Mouse (Mus musculus) left cerebral cortex, postnatal 36 days (tissue): ENCODE measurements around the gene Zeb2. TPM values are rescaled to one million over a fixed set of nuclear protein-coding genes. Genes with fewer than 3 reads are reported as not detected.

Experiments
- DNase-seq, 2 experiments: peaks; one replicate each; pipeline ENCODE4 v3.0.0; 2021 to 2022; ENCODE audit warnings: low spot score in 2 of 2, mixed read lengths in 1 of 2
- intact Hi-C: fragments of 180-260 bp; cut with DNase I; formaldehyde crosslinking; loops from one replicate; pipeline ENCODE4 v1.15.1; 2025
- total RNA-seq, 2 experiments: library from RNA; stranded (reverse); gene quantifications; 2 replicates each; pipeline ENCODE4 v1.2.3; 2021

Gene Zeb2
- 100 to 1,000 TPM; 166 to 196 TPM for total RNA-seq

DNA sequence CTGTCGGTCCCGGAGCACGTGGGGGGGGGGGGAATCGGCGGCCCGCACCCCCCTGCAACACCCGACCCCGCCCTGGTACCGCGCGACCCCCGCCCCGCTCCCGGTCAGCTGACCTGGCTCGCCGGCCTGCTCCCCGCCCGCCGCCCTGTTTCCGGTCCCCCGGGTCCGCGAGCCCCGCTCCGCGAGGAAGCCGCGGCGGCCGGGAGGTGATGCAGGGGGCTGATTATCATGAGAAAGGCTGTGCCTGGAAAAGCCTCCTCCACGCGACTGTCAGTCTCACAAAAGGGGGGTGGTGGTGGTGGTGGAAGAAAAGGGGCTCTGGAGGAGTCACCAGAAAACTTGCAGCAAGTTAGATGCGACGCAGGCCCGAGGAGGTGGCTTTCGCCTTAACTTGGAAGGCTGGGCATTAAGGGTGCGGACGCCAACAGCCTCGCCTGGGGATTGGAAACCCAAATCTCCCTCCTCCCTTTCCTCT lies at the start of gene Zeb2:
Gene Zeb2 (minus strand): TSS at position 309 of the 475 bp plus-strand sequence.
- DNase-seq: peak; percentile 75 to 78
- intact Hi-C loops: loop anchor here (5.0 kb wide), 3 partner anchors 65 to 1325 kb away; no protein-coding TSS in a partner anchor

DNA sequence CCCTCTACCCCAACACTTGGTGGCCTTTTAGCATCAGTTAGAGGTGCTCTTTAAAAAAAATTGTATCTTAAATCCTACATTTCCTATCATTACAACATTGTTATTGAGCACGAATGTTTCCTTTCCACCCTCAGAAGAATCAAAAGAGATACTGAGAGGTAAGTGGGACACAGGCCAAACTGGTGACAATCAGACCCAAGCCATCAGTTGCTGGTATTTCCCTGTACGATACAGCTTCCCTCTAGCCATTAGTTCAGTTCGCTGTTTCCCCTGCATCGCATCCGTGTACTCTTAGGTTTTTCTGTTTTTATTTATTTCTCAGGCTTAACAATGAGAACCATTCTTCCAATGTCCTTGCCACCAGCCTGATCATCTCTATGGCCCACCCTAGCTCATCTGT lies 41.6 kb upstream of the Zeb2 start:
- intact Hi-C loops: no loop called here
- no peak for DNase-seq

DNA sequence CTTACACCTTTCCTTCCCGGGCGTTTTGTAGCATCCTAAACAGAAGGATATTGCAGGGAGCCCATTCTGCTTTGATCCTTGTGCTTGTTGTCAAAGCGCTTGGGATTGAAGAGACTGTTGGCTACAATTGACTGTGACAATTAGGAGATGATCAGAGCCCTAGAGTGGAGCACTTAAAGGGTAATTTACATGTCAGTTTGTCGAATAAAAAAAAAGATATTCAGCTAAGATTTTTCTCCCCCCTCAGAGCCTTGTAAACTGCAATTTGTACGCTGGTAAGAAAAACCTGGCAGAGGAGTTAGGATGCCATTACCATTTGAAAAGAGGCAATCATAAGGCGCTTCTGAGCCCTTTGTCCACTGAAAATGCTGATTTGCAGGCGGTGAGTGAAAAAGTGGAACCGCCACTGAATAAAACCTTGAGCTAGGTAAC lies 41.2 kb upstream of the Zeb2 start:
- intact Hi-C loops: no loop called here
- no peak for DNase-seq

DNA sequence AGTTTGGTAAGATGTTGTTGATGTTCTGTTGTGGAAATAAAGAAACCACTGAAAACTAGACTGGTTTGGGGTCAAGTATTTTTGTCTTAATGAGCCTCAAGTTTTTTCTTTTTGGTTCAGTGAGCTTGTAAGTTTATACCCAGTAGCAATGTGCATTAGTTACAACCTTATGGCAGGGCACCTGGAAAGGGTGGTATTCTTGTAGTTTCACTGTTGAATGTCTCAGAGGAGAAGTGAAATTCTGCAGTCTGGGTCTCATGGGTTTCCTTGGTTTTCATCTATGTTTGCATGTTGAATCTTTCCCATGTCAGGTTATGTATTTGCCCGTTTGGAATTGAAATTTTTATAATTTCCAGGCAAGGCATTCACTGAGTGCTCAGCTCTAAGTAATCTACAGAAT lies 36.1 kb upstream of the Zeb2 start:
- DNase-seq: no peak
- intact Hi-C loops: no loop called here

DNA sequence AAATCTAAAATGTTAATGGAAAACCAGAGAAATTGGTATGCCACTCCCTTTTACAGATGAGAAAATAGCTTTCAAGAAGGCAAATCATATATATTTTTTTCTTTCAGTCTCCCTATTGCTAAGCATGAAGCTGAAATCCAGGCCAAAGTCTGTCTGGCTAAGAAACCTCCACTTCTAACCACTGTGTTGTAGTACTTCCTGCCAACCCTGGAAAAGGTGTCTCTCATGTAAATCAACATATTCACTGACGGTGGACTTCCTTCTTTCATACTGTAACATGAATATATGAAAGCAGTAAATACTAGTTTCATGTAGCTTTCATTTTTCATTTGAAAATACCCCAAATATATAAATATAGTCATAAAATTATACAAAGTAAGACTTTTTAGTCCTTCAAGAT lies 26.0 kb upstream of the Zeb2 start:
- DNase-seq: no peak
- intact Hi-C loops: no loop called here

DNA sequence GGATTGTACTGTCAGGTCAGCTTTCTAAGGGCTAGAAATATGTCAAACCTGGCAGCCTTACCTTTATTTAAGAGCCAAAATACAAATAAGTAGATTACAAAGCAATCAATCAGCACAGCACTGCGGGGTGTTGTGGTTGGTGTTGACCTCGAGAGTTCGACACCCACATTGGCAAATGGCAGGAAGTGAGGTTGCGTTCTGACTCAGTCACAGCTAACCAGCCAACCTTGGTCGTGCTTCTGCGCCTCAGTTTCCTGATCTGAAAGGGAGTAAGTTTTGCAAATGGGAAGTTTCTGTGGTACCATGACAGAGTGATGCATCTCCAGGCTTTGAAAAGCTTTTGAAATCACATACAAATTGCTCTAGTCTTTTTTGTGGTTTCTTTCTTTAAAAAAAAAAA lies 21.7 kb upstream of the Zeb2 start:
- intact Hi-C loops: no loop called here
- DNase-seq: no peak

DNA sequence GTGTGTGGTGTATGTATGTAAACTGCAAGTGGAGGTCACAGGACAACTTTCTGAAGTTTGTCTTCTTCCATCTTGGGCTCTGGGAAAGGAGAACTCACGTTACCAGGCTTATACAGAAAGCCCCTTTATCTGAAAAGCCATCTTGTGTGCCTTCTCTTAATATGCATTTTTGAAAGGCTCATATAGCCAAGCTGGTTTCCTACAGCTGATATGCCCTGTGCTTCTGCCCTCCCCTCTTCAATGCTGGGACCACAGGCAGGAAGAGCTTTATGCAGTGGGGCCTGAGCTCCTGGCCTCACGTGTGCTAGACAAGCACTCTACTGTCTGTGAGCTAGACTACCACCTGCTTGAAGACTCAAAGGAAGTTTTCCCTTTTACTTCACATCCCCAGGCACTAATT lies 19.6 kb upstream of the Zeb2 start:
- intact Hi-C loops: no loop called here
- DNase-seq: no peak

DNA sequence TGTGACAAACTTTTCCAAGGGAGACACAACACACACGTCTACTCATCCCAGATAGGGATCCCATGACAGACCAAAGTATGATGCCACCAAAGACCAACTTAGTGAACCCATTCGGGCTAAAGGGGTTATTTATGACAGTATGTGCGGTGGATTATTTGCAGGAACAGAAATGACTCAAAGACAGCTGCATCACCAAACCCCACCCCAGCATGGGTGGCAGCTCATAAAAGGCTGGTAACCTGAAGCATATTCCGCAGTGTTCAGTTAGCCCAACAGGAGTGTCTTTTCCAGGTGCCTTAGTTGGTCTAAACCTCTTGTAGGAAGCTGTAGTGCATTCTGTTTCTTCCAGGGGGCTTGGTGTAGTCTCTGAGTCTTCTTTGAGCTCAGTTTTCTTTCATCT lies 16.0 kb upstream of the Zeb2 start:
- intact Hi-C loops: no loop called here
- no peak for DNase-seq

DNA sequence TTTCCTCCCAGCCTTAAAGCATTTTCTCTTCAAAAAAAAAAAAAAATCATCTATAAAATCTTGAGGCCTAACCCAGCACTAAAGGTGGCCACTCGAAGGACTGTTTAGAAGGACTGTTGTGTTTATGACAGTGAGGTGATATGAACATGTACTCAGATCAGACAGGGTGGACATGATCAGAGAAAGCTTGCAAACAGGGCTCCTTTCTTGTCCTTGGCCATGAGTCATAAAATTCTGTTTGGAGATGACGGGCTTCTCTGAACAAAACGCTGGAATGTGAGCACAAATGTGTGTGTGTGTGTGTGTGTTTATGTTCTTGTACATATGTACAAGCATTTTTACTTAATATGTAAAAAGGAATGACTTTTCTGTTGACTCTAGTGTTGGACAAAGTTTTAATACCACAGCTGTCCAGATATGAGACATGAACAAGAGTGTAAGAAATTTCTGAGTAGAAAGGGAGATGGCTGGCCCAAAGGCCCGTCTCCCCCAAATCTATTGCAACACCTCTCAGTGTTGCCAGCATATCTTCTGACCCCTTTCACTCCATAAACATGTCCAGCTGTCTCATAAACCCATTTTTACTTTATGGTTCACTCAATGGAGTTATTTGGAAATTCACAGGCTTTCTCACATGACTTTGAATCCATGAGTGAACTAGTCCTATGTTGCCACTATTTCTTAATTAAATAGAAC lies 13.4 kb upstream of the Zeb2 start:
- intact Hi-C loops: no loop called here
- DNase-seq: no peak

DNA sequence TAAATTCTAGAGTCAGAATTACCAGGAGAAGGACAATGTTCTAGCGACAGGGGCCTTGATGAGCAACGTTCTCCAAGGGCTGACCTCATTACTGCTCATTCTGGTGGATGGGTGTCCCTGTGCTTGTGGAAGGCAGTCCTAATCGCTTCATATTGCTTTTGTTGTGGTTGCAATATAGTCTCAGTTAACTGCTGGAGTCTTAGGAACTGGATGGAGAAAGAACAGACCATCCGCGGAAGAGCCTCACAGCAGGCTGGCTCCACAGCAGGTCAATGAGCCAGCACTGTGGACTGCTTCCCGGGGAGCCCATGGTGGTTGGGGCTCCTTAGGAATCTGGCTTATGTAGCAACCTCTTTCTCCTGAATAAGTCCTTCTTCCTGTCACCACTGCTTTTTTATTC lies 12.4 kb upstream of the Zeb2 start:
- intact Hi-C loops: no loop called here
- DNase-seq: no peak

DNA sequence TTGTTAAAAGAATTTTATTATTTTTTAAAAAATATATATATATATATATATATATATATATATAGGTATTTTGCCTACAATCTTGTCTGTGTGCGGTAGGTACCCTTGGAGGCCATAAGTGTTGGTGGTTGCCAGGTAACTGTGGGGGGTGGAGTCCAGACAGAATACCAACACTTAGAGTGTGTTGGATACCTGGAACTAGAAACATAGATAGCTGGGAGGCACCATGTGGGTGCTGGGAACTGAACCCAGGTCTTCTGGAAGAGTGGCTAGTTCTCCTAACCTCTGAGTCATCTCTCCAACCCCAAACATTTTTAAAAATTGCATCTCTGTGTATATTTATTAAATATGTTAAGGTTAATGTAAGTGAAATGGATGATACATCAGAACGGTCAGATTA lies 11.5 kb upstream of the Zeb2 start:
- no peak for DNase-seq
- intact Hi-C loops: no loop called here

DNA sequence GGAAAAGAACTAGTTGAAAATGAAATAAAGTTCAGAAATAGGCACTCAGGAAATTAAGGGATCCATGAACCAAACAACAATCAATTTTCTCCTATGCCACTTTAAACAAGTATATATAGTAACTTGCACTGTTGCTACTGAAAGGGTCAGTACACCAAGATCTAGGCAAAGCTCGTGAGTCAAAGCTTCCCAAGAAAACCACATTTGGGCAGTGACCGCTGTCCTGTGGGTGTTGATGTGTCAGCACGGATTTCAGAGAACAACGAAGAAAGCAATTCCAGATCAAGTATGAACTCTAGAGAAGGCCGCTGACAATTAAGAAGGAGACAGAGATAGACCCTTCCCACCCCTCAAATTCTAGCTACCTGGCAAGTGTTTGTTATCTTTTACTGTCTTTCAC lies 9.2 kb upstream of the Zeb2 start:
- no peak for DNase-seq
- intact Hi-C loops: no loop called here

DNA sequence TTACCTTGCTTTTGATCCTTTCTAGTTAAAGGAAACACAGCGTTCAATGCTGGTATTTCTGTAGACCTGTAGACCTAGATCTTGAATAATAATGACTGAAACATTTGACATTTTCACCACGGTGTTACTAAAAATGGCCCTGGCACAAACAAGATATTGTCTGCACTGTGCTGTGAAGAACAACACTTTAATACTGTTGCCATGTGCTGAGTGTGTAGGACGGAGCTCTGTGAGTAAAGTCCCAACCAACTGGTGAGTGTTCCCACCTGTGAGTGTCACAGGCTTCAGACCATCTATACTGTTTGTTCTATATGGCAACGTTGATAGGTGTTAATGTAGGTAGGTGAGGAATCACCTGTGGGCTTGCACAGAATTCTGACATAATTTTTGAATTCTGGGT lies 8.0 kb upstream of the Zeb2 start:
- no peak for DNase-seq
- intact Hi-C loops: no loop called here

DNA sequence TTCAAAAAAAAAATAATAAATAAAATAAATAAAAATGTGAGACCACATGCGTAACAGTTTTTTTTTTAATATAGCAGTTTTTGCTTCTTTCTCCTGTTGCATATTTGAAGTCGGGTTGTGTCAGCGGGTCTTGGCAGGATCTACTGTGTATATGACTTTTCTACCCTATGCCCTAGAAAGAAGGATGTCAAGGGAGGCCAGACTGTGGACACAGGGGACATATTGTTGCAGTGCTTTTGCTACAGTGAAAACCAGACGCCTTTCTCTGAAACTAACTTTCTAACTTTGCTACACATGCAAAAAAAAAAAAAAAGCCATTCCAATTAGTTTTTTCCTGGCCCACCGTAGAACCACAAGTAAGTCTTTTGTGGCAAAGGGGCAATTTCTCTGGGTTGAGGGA lies 6.3 kb upstream of the Zeb2 start:
- intact Hi-C loops: no loop called here

DNA sequence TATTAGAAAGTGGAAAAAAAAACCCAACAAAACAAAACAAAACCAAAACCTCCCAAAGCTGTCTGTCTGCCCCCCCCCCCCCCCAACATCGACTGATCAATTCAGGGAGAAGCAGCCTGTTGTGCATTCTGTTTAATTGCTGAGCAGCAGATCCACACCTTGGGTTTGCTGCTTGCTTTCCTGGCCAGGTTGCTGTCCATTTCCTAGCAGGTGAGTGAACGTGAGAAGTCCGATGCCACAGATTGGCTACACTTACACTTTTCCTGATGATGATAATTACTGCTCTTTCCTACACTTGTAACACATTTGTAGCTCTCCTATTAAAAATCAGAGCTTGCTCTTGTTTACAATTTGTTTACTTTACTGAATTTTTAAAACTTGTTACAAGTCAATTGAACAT lies 926 bp upstream of the Zeb2 start:
- no peak for DNase-seq
- intact Hi-C loops: loop anchor here (5.0 kb wide), 3 partner anchors 64 to 1324 kb away; no protein-coding TSS in a partner anchor

More for the DNA sequence above, 6.3 kb upstream of the Zeb2 start:
- DNase-seq: no peak

DNA sequence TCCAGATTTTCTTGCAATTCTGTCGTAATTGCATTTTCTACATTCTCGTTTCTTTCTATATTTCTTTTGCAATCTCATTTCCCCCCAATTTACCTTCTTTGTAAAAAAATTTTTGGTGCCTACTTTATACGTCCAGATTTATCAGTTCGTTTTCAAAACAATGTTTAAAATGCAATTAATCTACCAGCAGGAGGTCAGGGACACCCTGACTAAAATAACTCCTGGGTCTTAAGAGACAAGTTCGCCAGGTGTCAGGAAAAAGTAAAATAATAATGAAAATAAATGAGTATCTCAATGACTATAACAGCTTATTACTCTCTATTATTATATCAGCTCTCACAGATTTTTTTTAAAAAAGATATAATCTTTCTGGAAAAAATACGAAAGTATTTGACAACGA lies 397 bp upstream of the Zeb2 start:
- intact Hi-C loops: loop anchor here (5.0 kb wide), 3 partner anchors 65 to 1325 kb away; no protein-coding TSS in a partner anchor
- DNase-seq: no peak

DNA sequence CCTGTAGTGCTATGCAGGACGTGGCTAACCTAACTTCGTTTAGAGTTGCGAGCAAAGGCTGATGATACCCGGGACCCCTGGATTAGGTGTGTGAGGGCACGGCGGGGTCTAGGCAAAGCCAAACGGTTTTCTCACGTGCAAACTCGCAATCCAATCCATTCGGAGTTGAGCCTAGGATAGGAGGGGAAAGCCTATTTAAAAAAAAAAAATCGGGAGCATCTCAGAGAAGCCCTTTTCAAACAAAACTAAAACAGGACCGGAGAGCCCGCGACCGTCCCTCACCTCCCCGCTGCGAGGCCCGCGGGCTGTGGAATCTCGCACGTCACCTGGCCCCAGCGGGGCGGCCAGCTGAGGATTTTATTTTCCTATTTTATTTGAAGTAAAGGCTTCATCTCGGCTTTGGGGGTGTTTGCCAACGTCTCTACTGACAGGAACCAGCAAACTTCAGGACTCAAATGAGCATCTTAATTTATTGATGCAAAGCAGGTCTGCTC lies 617 bp downstream of the Zeb2 start:
- DNase-seq: peak; percentile 54 to 61
- intact Hi-C loops: loop anchor here (5.0 kb wide), 3 partner anchors 66 to 1326 kb away; no protein-coding TSS in a partner anchor

DNA sequence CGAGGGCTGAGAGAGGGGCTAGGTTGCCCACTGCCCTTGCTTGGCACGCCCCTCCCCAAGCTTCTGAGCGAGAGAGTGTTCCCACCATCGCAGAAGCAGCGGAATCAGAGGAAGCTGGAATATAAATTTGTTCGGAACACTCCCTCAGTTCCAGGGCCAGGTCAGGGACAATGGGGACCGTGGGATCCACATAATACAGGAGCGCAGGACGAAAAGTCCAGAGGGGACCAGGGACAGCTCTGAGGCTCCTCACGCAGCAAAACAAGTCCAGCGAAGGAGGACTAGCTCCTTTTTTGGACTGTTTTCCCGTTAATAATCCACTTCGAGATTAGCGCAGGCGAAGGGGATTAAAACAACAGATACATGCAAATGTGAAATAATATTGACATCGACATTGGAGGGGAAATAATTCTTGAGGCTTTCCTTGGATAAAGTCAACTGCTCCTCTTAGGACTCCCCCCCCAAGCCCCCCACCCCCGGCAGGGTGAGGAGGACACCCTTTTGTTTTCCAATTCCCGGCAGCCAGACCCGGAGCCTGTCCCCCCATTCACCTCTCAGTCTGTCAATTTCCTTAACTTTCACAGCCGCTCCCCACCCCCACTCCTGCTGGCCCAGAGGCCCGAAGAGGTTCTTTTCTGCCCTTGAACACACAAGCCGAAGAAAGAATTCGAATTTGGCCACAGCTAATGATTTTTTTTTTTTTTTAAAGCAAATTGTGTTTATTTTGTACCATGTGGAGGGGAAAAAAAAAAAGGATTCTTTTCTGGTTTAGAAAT lies 1.3 kb downstream of the Zeb2 start:
- intact Hi-C loops: loop anchor here (5.0 kb wide), 3 partner anchors 66 to 1326 kb away; no protein-coding TSS in a partner anchor
- DNase-seq: peak in 1 of 2 experiments; percentile 50

DNA sequence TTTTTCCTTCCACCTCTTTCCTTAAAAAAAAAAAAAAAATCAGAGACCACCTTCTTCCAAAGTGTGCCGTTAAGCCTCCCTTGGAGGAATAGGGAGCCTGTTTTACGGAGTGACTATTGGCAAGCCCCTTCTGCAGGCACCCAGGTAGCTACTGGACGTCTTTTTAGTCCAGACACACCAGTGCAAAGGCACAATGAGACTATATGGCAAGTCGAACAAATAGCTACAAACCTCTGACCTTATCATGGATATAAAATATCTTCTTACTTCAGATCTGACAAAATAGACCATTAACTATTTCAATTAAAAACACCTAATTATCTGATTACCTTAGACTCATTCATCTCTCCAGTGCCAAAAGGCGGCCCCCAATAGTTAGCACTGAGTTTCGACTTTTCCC lies 2.0 kb downstream of the Zeb2 start:
- intact Hi-C loops: loop anchor here (5.0 kb wide), 3 partner anchors 67 to 1327 kb away; no protein-coding TSS in a partner anchor
- DNase-seq: no peak

DNA sequence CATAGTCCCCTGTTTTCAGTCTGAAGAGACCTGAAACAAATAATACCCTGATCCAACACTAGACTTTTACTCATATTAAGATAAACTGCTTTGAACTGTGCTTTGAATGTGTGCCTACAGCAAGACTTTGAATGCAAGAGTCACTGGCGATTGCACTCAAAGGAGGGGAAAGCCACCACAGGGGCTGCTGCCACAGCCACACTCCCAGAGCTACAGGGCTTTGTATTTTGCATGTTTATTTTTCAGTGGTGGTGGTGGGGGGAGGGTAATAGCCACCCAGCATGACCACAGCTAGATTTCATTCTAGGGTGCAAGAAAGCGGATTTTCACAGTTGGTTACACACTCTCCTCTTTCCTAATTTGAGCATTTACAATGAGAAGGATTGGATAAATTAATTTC lies 2.6 kb downstream of the Zeb2 start:
- no peak for DNase-seq
- intact Hi-C loops: no loop called here
